Mouse (Mus musculus) testis, adult 2 months (tissue): ENCODE data around the gene Epha7. TPM values are rescaled to one million over a fixed set of nuclear protein-coding genes. Genes with fewer than 3 reads are reported as not detected.

Source experiments
- H3K27ac ChIP-seq: fragments of 200-500 bp; 2 replicates; pipeline ENCODE4 v1.5.1; 2012; ENCODE audit warnings: low read depth, low read length; ENCODE audit not compliant: control insufficient read depth, insufficient read depth
- H3K27me3 ChIP-seq: fragments of 200-500 bp; 2 replicates; pipeline ENCODE4 v1.6.1; 2012; ENCODE audit warnings: mild to moderate bottlenecking, low read length, moderate library complexity; ENCODE audit not compliant: control insufficient read depth, insufficient read depth
- H3K36me3 ChIP-seq: fragments of 200-500 bp; 2 replicates; pipeline ENCODE4 v1.6.1; 2012; ENCODE audit warnings: mild to moderate bottlenecking, low read length; ENCODE audit not compliant: control insufficient read depth, insufficient read depth
- H3K4me1 ChIP-seq: fragments of 200-500 bp; 2 replicates; pipeline ENCODE4 v1.6.1; 2012; ENCODE audit warnings: low read length; ENCODE audit not compliant: control insufficient read depth, insufficient read depth
- H3K4me3 ChIP-seq: fragments of 200-500 bp; 2 replicates; pipeline ENCODE4 v1.5.1; 2012; ENCODE audit warnings: low read depth, mild to moderate bottlenecking, low read length, moderate library complexity, mixed read lengths; ENCODE audit not compliant: control insufficient read depth
- CTCF ChIP-seq: fragments of 200-500 bp; IDR thresholded peaks from 2 replicates; pipeline ENCODE4 v1.5.1; 2012; ENCODE audit warnings: low read depth, mild to moderate bottlenecking, inconsistent platforms, low read length, moderate library complexity; ENCODE audit not compliant: control insufficient read depth, insufficient read depth, insufficient replicate concordance
- POLR2A ChIP-seq: fragments of 200-500 bp; IDR thresholded peaks from 2 replicates; pipeline ENCODE4 v1.6.1; 2012; ENCODE audit warnings: low read depth, mild to moderate bottlenecking, inconsistent platforms, low read length, moderate library complexity; ENCODE audit not compliant: control insufficient read depth
- polyA plus RNA-seq: library from polyadenylated mRNA; depleted of rRNA; stranded (reverse); fragments of >200 nt; gene quantifications from 2 replicates; pipeline ENCODE4 v1.2.3, GENCODE M21; 2012

Gene Epha7
- polyA plus RNA-seq, 1 experiment = 2.2 TPM

GRCm38 (mm10) chr4:28998462-28999286, 185.7 kb downstream of the Epha7 start:
- no peaks in the 10 kb centered on the region for H3K27me3 ChIP-seq
- H3K27ac ChIP-seq = no peak overlapping the region
- H3K36me3 ChIP-seq = no peaks in the 10 kb centered on the region
- no peaks in the 10 kb centered on the region for H3K4me1 ChIP-seq
- H3K4me3 ChIP-seq = no peak overlapping the region
- TF ChIP-seq POLR2A = no peak
- no peak for TF ChIP-seq CTCF

GRCm38 (mm10) chr4:28999287-28999595, 186.3 kb downstream of the Epha7 start:
- no peak for TF ChIP-seq POLR2A
- TF ChIP-seq CTCF = no peak
- no peaks in the 10 kb centered on the region for H3K27me3 ChIP-seq

GRCm38 (mm10) chr4:29010333-29010732, 197.4 kb downstream of the Epha7 start:
- no peaks in the 10 kb centered on the region for H3K36me3 ChIP-seq
- TF ChIP-seq POLR2A (no peak), CTCF (no peak)
- no peak overlapping the region for H3K27ac ChIP-seq
- no peaks in the 10 kb centered on the region for H3K27me3 ChIP-seq
- no peaks in the 10 kb centered on the region for H3K4me1 ChIP-seq
- H3K4me3 ChIP-seq = no peak overlapping the region

More at GRCm38 (mm10) chr4:28999287-28999595, 186.3 kb downstream of the Epha7 start:
- H3K36me3 ChIP-seq = no peaks in the 10 kb centered on the region
- no peak overlapping the region for H3K4me3 ChIP-seq
- no peaks in the 10 kb centered on the region for H3K4me1 ChIP-seq
- no peak overlapping the region for H3K27ac ChIP-seq
